Mouse (Mus musculus): Measurements from ENCODE around the gene Gm4788. TPM values are rescaled to one million over a fixed set of nuclear protein-coding genes. Genes with fewer than 3 reads are reported as not detected.

The Gm4788 gene
- total RNA-seq (2023), result not detected in 4 replicates

DNA sequence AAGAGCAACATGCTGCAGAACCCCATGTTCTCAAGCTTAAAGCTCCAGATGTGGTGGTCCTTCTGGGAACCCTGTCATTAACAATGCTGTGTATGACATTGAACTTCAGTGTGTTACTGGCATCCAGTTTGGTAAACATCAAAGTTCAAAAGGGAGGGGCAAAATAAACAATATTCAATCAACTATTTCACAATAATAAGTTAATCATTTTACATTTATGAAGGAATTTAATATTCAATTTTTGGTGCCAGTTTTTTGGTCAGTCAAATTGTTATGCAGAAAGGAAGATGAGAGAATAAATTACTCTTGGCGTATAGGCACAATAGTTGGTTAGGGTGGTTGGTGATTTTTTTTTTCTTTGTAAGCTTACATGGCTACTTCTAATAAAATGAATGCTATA lies at the start of gene Gm4788:
Gene Gm4788, minus strand, starts transcription at position 101 of the 400 bp plus-strand sequence.

Other genes with a start within 250 kb of the Gm4788 start
- gene Cfhr1, start 221.0 kb downstream of the Gm4788 start, total RNA-seq (2023), result not detected in 4 replicates
- gene Cfhr2, start 77.5 kb upstream of the Gm4788 start, total RNA-seq (2023), result not detected in 4 replicates